Mouse (Mus musculus): Measurements from ENCODE around the gene Tmem211.

DNA sequence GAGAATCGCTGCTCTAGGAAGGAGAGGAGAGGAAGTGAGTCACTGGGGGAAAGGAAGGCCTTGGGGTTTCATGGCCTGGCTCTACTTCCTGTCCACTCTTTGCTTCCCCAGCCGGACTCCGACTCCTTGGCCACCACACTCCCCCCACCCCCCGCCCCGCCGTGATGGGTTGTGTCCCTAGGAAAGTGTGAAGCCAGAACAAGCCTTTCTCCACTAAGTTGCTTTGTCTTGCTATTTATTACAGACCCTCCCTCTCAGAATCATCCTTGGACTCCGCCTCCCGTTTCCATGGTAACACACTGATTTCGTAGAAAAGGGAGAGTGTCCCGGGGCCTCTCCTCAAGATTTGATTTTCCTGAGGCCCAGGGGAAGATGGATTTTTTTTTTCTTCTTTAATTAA is 1.4 kb upstream of the Tmem211 start:
- TF ChIP-seq CTCF (conservative IDR thresholded peaks at IDR 0.05; ENCODE audit: insufficient read depth, insufficient read length, low read depth, low read length): no peak
- TF ChIP-seq POLR2A (IDR thresholded peaks at IDR 0.05; ENCODE audit: low read depth, low read length): no peak

All from kidney, adult 2 months (tissue).